Mouse (Mus musculus) CD4-positive, CD25-positive, alpha-beta regulatory T cell, adult 2 months (primary cell): Measurements from ENCODE around the gene Eefsec.

Experiments
- DNase-seq: peaks from one replicate; pipeline ENCODE4 v3.0.0-alpha.2; 2012; ENCODE audit warnings: low read depth, low spot score

Gene Eefsec

DNA sequence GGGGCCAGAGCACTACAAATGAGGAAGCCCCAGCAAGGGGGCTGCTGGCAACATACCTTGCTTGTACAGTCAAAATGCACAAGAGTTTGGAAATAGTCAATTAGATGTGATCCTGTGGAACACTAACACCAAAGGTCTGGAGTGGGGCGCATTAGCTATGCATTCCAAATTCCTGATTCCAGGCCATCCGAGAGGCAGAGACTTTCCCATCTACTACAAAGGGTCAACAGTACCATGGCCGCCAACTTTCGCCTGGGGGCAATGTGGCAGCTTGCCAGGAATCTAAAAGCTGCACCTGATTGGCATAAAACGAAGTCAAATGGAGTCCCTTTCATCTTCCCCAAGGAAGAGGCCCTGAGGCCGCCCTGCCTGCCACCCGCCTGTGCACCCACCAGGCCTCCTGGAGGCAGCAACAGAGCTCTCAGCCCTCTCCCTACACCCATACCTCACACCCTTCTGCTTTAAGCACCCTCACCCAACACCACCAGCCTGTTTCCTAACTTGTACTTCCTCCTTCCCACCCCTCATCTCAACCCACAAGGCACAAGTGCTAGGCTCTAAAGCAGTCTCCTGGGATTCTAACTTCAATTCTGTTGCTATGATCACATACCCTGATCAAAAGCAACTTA lies 30.1 kb downstream of the Eefsec start:
- no peak for DNase-seq

DNA sequence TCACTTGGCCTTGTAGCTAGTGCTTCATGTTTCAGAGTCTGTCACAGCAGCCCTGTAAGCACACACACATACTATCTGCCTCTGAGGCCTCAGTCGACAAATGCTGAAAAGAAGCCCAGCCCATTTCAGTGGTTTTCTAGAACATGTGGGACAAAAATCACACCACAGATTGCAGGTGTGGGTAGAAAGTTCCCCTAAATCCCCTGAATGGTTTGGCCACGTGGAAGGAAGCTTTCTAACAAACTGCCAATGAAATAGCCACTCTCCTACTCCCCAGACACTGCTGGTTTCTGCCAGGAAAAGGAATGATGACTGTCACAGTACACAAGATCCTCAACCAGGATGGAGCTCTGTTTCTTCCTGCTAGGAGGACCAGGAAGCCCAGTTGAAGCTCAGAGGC lies 33.7 kb downstream of the Eefsec start:
- no peak for DNase-seq

DNA sequence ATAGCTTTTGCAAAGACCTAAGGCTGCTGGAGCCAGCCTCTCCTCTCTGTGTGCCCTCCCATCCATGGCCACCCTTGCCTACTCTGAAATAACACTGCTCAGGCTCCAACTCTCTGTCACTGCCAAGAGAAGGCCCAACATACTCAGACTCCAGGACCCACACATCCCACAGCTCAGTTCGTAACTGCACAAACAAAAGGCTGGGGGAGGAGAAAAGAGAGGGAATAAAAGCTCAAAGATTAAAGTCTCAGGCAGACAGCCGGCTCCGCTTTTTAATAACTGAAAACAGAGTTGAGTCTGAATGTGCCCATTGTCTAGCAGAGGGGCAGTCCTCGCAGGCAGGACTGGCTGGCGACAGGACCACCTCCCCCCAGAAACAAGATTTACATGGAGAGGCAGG lies 36.8 kb downstream of the Eefsec start:
- DNase-seq = no peak

DNA sequence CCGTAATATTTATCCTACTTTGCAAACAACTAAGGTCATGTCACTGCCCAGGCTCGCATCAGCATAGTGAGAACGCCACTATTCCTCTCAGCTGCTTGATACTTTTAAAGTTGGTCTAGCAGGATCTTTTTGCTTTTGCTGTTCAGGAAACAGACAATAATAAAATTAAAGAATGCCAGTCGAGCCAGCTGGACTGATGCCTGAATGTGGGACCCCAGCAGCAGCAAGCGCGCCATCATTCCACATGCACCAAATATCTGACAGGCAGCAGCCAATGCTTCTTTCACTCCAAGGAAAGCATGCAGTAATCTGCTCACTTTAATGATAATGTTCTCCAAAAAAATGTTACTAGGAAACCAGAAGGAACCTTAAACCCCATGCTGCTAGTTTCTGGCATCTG lies 45.9 kb downstream of the Eefsec start:
- DNase-seq = no peak

DNA sequence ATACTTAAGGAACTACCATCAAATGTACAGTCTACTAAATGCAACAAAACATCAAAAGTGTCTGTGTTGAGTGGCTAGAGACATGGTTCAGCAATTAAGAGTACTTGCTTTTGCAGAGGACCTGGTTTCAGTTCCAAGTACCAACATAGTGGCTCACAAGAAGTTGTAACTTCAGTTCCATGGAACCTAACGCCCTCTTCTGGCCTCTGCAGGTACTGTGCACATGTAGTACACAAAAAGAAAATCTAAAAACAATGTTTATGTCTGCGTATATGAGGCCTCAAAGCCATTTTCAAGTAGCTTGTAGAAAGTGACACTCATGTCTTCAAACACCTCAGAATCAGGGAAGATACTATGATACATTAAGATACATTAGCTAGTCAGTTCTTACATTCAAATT lies 48.4 kb downstream of the Eefsec start:
- DNase-seq = peak; percentile 16

DNA sequence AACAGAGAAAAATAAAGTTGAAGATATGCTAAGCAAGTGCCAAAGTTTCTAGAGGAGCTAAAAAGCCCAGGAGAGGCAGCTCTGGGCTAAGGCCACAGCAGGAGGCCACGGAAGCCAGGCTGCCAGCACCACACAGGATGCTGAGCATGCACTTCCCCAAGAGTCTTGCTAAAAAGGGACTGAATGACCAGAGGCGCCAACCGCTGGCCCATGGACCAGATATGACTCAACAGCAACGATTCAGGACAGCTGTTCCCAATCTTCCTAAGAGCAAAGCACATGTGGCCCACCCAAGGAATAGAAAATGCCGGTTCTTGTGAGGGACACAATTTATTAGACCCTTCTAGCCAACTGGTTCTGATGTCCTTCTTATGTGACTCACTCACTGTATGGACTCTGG lies 57.4 kb downstream of the Eefsec start:
- no peak for DNase-seq

DNA sequence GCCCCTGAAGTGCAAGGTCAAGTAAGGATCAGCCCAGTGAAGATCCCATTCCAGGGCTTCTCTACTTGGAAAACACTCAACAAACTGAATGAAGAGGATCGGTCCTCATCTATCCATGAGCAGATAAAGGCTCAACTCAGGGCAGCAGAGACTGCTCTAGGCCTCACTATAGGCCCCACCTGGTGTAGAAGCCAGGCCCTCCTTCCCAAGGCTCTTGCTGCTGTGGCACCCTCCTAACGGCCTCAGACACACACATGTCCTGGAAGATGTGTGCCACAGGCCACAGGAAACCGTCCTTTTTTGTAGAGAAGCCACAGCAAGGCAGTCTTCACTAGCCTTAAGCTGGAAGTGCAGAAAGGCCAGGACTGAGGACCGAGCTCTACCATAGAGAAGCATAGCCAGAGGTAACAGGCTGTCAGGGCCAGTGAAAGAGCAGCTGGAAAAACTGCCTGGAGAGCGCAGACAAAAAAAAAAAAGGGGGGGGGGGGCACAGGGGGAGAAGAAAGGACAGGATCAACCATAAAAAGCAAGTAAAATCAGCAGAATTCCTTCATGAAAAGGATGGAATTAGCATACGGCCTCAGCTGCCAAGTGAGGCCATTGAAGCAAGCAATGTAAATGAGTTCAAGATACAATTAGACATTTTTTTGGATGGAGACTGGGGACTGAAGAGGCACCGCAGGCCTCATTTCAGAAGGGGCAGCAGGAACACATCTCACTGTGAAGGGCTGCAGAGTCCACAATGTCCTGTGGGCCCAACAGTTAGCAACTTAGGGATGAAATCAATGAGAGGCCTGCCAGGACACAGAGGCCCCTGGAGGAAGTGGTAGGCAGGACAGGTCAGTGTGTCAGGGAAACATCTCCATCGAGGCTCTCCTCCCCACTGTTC lies 58.3 kb downstream of the Eefsec start:
- no peak for DNase-seq

DNA sequence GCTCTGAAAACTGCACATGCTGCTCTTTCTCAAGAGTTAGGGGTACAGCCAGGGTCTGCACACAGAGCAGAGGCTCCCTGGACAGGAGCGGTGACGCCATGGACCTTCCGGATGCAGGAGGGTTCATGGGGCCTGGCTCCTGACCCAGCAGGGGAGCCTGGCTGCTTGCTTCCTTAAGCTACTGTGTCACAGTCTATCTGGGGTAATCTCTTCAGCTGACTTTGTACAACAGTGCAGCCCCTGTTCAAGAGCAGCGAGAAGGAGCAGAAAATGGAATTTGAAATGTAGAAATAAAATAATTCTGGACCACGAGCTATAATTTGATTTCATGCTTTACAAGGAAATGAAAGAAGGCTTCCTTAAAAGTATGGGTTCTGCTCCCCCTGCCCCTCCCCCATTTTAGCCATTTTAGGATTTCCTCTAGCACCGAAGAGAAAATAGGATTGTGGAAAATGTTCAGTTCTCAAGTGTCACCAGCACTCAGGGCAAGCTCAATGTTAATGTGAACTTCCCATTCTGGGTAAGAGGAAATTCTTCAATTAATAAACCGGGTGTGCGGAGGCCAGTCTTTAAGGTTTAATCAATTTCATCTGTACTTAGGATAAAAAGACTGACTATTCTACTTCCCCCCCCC lies 61.8 kb downstream of the Eefsec start:
- DNase-seq = no peak

DNA sequence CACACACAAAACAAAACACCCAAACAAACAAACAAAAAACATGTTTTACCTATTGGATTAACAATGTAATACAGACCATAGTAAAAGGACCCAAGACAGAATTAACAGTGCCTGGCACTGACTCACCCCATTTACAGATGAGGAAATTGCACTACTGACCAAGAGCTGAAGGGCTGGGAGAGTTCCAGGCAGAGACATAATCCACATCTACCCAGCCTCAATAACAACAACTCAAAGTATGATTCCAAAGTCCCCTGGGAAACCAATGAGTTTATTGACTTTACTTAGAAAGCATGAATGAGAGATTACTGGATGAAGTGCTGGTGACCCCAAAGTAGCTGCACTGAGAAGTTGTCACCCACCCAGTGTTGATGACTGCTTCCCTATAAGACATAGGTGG lies 62.6 kb downstream of the Eefsec start:
- no peak for DNase-seq

DNA sequence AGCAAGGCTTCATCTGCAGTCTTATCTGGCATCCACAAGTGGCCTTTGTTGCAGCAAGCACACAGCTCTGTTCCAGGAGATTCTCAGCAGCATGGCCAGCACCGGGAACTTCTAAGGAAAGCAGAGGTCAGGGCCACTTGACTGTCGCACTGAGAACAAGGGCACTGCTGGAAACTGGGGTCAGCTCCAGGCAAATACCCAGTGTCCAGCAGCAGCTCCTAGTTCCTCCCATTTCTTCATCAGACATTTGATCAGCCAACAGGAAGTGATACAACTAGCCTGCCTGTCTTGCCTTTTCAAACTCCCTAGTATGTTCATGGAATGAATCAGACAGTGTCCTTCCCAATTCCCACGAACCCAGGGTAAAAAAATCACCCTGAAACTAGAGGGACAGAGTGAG lies 66.6 kb downstream of the Eefsec start:
- DNase-seq = no peak

DNA sequence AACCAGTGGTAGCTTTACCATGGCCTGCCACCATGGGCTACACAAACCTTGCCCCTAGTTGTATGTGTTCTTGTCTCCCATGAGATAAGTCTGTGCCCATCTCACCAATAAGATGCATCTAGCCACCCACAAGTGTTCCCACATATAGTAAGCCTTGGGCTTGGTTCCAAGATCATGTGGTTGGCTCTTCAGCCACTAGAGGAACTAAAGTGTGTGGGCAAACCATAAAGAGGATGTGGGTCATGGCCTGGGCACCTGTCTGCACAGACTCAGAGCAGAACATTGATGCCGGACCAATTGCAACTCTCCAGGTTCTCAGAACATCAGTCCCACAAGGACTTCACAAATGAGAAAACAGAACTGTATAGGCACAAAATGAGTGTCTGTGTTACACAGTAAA lies 67.5 kb downstream of the Eefsec start:
- peak; percentile 20 for DNase-seq

DNA sequence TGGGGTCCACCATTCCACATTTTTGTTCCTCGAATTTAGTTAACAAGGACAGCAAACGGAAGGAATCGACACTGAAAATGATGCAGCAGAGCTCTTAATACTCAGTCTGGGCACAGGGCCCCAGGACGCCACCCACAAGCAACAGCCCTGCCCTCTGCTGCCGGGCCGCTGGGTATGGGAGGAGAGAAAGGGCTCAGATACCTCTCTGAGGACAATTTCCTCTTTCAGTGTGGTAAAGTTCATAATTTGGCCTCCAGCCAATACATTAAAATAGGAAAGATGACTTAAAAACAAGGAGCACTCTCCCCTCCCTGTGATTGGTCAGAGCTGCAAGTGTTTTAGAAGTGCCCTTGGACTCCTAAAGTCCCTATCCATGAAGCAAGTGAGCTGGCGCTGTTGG lies 72.1 kb downstream of the Eefsec start:
- no peak for DNase-seq

DNA sequence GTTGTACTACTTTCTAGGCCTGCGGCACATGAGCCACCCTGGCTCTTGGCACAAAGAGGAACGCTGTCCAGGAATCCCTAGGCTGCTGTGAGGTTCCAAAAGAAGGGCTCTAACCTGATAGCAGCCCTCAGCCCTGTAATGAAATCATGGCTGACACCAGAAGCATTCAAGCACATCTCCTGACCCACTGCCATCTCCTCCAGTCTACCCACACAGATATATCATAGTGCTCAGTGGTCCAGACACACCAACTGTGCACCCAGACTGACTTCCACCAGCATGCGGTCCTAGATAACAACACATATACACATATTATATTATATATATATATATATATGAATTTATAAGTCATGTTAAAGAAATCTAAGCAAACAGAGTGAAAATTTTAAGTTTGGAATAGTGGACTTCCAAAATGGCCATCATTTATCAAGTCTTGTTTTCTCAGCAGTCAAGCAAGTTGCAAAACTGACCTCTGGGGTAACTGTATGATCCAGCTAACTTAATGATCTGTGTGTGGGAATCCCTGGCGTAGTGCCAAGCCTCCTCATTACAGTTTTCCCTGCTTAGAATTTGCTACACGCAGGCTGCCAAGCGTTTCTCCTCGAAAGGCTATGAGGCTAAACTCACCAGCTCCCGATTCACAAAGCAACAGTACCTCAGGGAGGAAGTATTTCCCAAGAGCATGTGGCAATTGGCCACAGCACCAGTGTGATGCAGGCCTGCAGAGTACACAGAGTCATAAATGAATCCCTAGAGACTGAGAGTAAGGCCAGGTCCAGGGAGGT lies 76.3 kb downstream of the Eefsec start:
- DNase-seq = no peak

DNA sequence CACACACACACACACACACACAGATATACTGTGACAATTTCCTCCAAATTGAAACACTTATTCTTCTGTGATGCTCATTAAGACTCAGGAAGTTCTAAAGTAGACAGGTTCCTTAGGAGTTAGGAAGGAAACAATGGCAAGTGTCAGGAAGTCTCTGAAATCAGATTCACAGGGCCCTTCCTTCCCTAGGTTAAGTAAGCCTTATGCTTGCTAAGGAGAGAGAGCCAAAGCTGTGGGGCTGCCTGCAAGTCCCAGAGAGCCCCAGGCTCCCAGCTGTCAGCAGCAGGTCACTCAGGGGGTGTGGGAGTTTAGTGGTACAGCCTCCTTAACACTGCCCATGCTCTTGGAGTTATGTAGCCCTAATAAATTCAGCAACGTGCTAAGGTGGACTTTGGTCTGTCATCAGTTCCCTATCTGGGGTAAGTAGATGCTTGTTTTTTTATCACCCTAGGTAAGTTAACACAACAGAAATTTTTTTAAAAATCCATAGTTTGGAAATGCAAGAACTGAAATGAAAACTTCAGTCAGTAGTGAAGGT lies 82.8 kb downstream of the Eefsec start:
- DNase-seq = no peak

DNA sequence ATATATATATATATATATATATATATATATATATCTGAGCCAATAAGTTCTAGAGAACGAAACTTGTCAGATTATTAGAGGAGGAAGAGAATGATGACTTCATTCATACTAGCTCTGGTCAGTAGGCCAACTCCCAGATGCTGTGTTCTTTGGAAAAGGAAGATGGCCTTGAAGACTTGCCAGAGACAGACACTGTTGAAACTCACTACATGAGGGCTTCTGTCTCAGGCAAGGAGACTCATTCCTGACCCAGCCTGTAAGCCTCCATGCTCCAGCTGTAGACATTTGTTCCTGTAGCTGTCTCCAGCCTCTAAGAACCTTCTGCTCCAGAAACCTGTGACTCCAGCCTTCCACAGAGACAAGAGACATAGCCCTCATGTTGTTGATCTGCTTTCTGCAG lies 85.2 kb downstream of the Eefsec start:
- no peak for DNase-seq

DNA sequence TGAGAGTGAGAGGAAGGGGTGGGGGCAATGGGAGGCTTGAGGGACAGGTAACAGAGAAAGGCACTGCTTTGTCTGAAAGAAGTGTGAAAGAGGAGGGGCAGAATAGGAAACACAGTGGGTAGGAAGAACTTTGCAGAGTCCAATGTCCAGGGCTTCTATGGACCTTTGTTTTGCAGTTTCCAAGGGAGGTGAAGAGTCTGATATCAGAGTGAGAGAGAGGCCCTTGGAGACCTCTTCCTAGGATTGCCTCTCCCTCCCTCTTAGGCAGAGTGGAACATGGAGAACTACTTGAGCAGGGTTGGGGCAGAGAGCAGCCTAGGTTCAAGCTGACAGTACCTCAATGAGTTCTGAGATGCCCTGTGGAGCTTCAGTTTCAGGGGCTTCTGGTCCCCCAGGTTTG lies 88.1 kb downstream of the Eefsec start:
- DNase-seq = no peak

DNA sequence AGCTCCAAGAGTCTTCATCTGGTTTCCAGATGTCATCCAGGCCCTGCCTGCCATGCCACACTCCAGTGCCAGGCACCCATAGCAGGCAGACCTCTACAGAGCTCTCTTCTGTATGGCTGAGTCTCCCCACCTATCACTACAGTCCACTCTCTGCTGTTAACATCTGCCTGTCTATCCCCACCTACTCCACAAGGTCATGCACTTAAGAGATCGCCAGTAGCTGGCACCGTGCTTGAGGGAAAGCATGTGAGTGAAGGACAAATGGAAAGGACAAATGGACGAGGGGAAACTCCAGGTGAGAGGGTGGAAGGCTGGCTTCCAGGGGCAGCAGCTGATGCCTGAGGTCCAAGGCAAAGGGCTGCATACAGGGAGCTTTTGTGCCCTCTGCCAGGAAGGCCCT lies 90.5 kb downstream of the Eefsec start:
- no peak for DNase-seq

DNA sequence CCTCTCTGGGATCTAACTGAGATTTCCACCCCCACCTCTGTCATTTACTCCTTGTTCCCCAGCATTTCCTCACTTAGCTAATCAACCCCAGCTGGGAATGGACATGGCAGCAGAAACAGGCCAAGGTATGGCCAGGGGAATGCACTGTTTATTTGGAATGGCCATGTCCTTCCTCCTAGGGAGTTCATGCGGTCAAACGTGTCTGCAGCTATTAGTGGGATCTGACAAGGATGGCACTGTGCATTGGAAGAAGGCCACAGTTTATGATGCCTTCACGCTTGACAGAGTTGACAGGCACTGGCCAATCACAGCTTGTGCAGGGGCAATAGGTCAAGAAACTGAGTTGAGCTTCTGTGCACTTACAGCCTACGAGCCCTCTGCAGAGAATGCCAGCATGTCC lies 93.8 kb downstream of the Eefsec start:
- no peak for DNase-seq

DNA sequence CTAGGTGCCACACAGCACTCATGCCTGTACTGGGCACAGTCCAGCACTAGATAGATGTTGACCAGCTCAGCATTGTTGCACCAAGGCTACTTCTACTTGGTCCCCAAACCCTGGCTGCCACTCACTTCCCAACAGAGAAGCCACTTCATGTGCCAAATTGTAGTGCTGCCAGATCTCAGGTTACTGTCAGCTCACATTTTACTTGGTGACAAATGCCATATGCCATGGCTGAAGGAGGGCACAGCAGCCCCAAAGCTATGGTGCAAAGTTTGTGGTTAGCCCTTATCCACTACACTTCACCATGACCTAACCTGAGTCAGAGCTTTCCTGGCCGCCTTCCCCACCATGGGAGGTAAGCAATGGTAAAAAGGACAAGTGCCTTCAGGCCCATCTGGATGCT lies 99.6 kb downstream of the Eefsec start:
- DNase-seq = no peak

DNA sequence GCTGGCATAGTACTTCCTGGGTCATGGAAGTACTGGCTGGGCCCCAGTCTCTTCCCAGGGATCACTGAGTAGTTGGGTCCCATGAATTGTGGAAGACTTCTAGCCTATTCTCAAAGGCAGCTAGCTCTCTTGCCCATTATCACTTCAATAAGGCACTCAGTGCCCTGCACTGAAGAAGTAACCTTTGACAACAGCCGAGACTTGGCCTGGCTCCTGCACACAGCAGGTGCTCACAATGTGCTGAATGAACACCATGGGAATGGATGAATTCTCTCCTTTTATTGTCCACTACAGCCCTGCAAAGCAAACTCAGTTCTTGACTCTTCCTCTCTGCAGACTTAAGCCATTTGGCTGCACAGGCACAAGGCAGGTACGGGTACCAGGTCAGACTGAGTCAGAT lies 101.0 kb downstream of the Eefsec start:
- no peak for DNase-seq

DNA sequence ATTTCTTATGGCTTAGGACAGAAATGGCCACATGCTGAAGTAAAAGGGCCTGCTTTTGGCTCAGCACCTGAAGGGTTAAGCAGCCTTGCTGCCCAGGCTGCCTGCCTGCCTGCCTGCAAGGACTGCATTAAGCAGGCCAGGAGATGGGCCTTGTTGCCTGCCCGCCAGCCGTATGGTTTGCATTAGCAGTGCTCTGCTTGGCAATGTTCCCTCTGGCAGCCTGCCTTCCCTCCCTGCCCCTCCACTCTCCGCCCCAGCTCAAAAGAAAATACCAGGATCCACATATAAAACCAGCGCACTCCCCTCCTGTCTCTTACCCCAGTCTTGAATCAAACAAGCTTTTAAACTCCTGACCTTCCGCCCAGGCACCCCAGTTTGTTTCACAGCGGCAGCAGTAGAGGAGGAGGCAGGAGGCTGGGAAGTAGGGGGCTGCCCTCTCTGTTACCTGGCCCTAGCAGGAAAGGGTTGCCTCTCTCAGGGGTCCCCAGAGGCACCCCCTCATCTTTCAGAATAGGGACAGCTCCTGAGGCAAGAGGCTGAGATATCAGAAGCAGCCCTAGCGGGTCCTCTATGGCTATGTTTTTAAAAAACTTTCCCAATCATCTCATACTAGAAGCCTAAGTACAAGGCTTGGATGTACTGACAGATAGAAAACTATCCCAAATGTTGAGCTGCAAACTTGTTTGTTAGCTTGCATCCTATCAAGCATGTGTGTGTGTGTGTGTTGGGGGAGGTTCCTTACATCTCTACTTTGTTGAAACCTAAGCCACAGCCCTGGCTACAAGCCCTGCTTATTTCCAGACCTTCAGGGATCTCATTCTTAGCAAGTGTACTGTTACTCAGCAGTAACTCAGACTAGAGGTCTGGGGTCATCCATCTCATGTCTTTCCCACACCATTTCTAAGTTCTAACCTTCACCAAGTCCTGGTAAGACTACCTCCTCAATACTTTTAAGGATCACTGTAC lies 102.6 kb downstream of the Eefsec start:
- DNase-seq = no peak
